ENCODE assay signal across 12 mouse cellular contexts in the genomic region with DNA sequence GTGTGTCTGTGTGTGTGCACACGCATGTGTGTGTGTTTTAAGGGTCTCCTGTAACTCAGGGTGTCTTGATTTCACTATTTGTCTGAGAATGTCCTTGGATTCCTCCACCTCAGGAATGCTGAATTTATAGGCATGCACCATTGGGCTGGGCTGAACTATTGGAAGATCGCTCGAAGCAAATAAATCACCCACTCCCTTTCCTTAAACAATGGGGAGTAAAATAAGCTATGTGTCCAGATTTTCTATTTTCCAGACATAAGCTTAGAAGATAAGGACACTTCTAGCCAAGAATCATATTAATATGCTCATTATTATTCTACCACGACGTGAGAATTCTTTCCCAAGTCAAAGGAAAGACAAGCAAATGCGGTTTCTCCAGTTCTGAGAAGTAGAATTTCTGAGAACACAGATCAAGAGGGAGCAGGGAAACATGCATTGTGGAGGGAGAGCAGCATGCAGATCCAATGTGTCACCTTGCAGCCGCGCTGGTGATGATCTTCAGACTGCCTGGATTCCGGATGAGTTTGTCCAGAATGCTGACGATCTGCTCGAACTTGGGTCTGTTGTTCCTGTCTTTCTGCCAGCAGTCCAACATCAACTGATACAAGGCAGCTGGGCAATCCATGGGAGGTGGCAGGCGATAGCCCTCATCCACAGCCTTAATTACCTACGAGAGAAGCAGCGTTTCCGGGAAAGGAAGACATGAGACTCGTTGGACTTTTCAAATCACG.
DNase-seq lines count a peak whose midpoint lies in the region; ATAC-seq and TF ChIP-seq lines count a peak whose summit lies in the region.
"Had no signal": no experiment of that assay in that cellular context is flagged by ENCODE, and none has a peak within 500 bp of the region (broad histone marks: within the 10 kb centered on the region; RNA-seq: fewer than 3 reads in every experiment).

No protein-coding gene starts in this region.

- no peaks in the 10 kb centered on the region for H3K36me3 ChIP-seq in stomach, embryonic 15.5 days
- H3K36me3 ChIP-seq in liver, postnatal 0 days (replicated peaks; ENCODE audit: insufficient read depth, low read length) = no peaks in the 10 kb centered on the region
- H3K36me3 ChIP-seq: forebrain, embryonic 15.5 days; liver, embryonic 13.5 days; midbrain, embryonic 12.5 days had no signal

- TF ChIP-seq EP300 in liver, postnatal 0 days (IDR thresholded peaks at IDR 0.05; ENCODE audit: low read depth) = no peak

- no peak overlapping the region for H3K27ac ChIP-seq in stomach, embryonic 15.5 days
- no peak overlapping the region for H3K27ac ChIP-seq in liver, postnatal 0 days (ENCODE audit: low read depth)
- H3K27ac ChIP-seq: forebrain, embryonic 15.5 days; liver, embryonic 13.5 days; midbrain, embryonic 12.5 days had no signal

- no peak for TF ChIP-seq CTCF in liver, postnatal 0 days (IDR thresholded peaks at IDR 0.05; ENCODE audit: low read depth)

- H3K27me3 ChIP-seq in stomach, embryonic 15.5 days (replicated peaks) = no peaks in the 10 kb centered on the region
- H3K27me3 ChIP-seq in liver, postnatal 0 days (ENCODE audit: insufficient read depth, low read length) = no peaks in the 10 kb centered on the region
- H3K27me3 ChIP-seq: forebrain, embryonic 15.5 days; liver, embryonic 13.5 days; midbrain, embryonic 12.5 days had no signal

- H3K9me3 ChIP-seq in stomach, embryonic 15.5 days = no peaks in the 10 kb centered on the region
- H3K9me3 ChIP-seq in liver, postnatal 0 days (ENCODE audit: low read length) = no peaks in the 10 kb centered on the region
- H3K9me3 ChIP-seq: forebrain, embryonic 15.5 days; liver, embryonic 13.5 days; midbrain, embryonic 12.5 days had no signal

- H3K4me3 ChIP-seq in stomach, embryonic 15.5 days (replicated peaks) = no peak overlapping the region
- no peak overlapping the region for H3K4me3 ChIP-seq in liver, postnatal 0 days (ENCODE audit: low read depth, low read length)
- H3K4me3 ChIP-seq: forebrain, embryonic 15.5 days; liver, embryonic 13.5 days; midbrain, embryonic 12.5 days had no signal

- WGBS in stomach, embryonic 15.5 days = 55% methylated on average over 17 of the region's 17 CpGs
- 75% methylated on average over 17 of the region's 17 CpGs for WGBS in liver, postnatal 0 days (ENCODE audit: insufficient replicate concordance)

- DNase-seq in kidney, postnatal 10 days = peak; percentile 42
- no peak for DNase-seq in kidney, adult 18-20 months
- DNase-seq in cerebellum, adult 18-20 months = peak; percentile 56 to 66
- DNase-seq in kidney, postnatal 25 days = peak; percentile 2 to 33
- DNase-seq in liver, postnatal 0 days = no peak
- DNase-seq: heart, postnatal 14 days; liver, embryonic 13.5 days; thymus, postnatal 4 days had no signal

- no peak overlapping the region for H3K9ac ChIP-seq in stomach, embryonic 15.5 days
- H3K9ac ChIP-seq in liver, postnatal 0 days (replicated peaks) = no peak overlapping the region
- H3K9ac ChIP-seq: forebrain, embryonic 15.5 days; liver, embryonic 13.5 days; midbrain, embryonic 12.5 days had no signal

- ATAC-seq in stomach, embryonic 15.5 days (ENCODE audit: insufficient read depth, low FRiP score, low read depth) = peak; percentile 66; the same call in 1 of the 2 replicates
- ATAC-seq in erythroid progenitor cell, adult 5-6 weeks (replicated peaks; ENCODE audit: low FRiP score, poor library complexity, severe bottlenecking) = no peak
- ATAC-seq in liver, postnatal 0 days = no peak
- ATAC-seq: forebrain, embryonic 15.5 days had no signal

- no peaks in the 10 kb centered on the region for H3K4me1 ChIP-seq in stomach, embryonic 15.5 days
- no peaks in the 10 kb centered on the region for H3K4me1 ChIP-seq in liver, postnatal 0 days (ENCODE audit: insufficient read depth)
- H3K4me1 ChIP-seq: forebrain, embryonic 15.5 days; liver, embryonic 13.5 days; midbrain, embryonic 12.5 days had no signal

- no peak overlapping the region for H3K4me2 ChIP-seq in stomach, embryonic 15.5 days
- no peak overlapping the region for H3K4me2 ChIP-seq in liver, postnatal 0 days (ENCODE audit: low read depth, low read length)
- H3K4me2 ChIP-seq: forebrain, embryonic 15.5 days; liver, embryonic 13.5 days; midbrain, embryonic 12.5 days had no signal

Comparison
In these comparisons a context has a peak if more than half of its experiments do, and no peak if none do; other contexts are left out.
1. DNase-seq: peak in kidney, postnatal 10 days (single experiment), cerebellum, adult 18-20 months (2 of 2) and kidney, postnatal 25 days (2 of 2); none in kidney, adult 18-20 months (single experiment) and liver, postnatal 0 days (single experiment).